Mouse (Mus musculus) heart, embryonic 12.5 days (tissue): Measurements from ENCODE around the gene Btbd7. TPM values are rescaled to one million over a fixed set of nuclear protein-coding genes. Genes with fewer than 3 reads are reported as not detected.

Experiments used
- ATAC-seq: fragments of 200-750 bp; cut with Nextera tagmentation; 2 replicates; pipeline ENCODE4 v1.8.0; 2017; ENCODE audit warnings: moderate TSS enrichment, moderate library complexity; ENCODE audit not compliant: insufficient number of reproducible peaks, low FRiP score
- H3K27ac ChIP-seq: fragments of 300-500 bp; sonication (generic); 2 replicates; pipeline ENCODE4 v1.5.1; 2016; ENCODE audit warnings: mild to moderate bottlenecking, moderate library complexity; ENCODE audit not compliant: poor library complexity, severe bottlenecking
- H3K27me3 ChIP-seq: fragments of 300-500 bp; sonication (generic); replicated peaks from 2 replicates; pipeline ENCODE4 v1.6.1; 2016; ENCODE audit warnings: mild to moderate bottlenecking, moderate library complexity
- H3K36me3 ChIP-seq: fragments of 300-500 bp; sonication (generic); 2 replicates; pipeline ENCODE4 v1.6.1; 2016; ENCODE audit warnings: mild to moderate bottlenecking, moderate library complexity
- H3K4me1 ChIP-seq: fragments of 300-500 bp; sonication (generic); replicated peaks from 2 replicates; pipeline ENCODE4 v1.6.1; 2016; ENCODE audit warnings: mild to moderate bottlenecking
- H3K4me2 ChIP-seq: fragments of 300-500 bp; sonication (generic); 2 replicates; pipeline ENCODE4 v1.6.1; 2016; ENCODE audit warnings: mild to moderate bottlenecking, moderate library complexity
- H3K4me3 ChIP-seq: fragments of 300-500 bp; sonication (generic); 2 replicates; pipeline ENCODE4 v1.5.1; 2016; ENCODE audit warnings: mild to moderate bottlenecking
- H3K9ac ChIP-seq: fragments of 300-500 bp; sonication (generic); 2 replicates; pipeline ENCODE4 v1.6.1; 2016; ENCODE audit warnings: mild to moderate bottlenecking, moderate library complexity
- H3K9me3 ChIP-seq: fragments of 300-500 bp; sonication (generic); replicated peaks from 2 replicates; pipeline ENCODE4 v1.6.1; 2016; ENCODE audit warnings: mild to moderate bottlenecking, moderate library complexity
- WGBS: fragments of 180-500 bp; shearing (Covaris S2); methylation state at CpG from one replicate; pipeline ENCODE4 v1.1.7; 2016; 5-methylcytosine and 5-hydroxymethylcytosine counted together
- polyA plus RNA-seq: library from polyadenylated mRNA; unstranded; fragments of >200 nt; fragmentation: Nextera tagmentation; extraction: Ambion mirVana; gene quantifications from 2 replicates; pipeline ENCODE4 v1.2.1, GENCODE M21; 2016

Gene Btbd7
- polyA plus RNA-seq, 1 experiment from 2014 or later, result 18.4 TPM

- Histone ChIP-seq H3K27me3 (no peaks in the 10 kb centered on the region), H3K4me3 (no peak overlapping the region), H3K9me3 (no peaks in the 10 kb centered on the region), H3K9ac (no peak overlapping the region), H3K4me1 (0 out of 2 replicates have a peak, but pooled peaks cover 2% of the 10 kb centered on the region), H3K36me3 (no peaks in the 10 kb centered on the region), H3K4me2 (no peak overlapping the region), H3K27ac (no peak overlapping the region)
- no peak for ATAC-seq
Observed at GRCm38 (mm10) chr12:102860806-102861205, 17.5 kb downstream of the Btbd7 start.

- peaks cover 18% of the 10 kb centered on the region for H3K36me3 ChIP-seq
- 95% methylated on average over 9 of the region's 9 CpGs for WGBS
- ATAC-seq, result no peak
- H3K4me1 ChIP-seq, result no peaks in the 10 kb centered on the region
- no peak overlapping the region for H3K9ac ChIP-seq
- H3K27me3 ChIP-seq, result no peaks in the 10 kb centered on the region
- no peaks in the 10 kb centered on the region for H3K9me3 ChIP-seq
- no peak overlapping the region for H3K4me3 ChIP-seq
- no peak overlapping the region for H3K4me2 ChIP-seq
- H3K27ac ChIP-seq, result no peak overlapping the region
Observed at GRCm38 (mm10) chr12:102838271-102838670, 40.0 kb downstream of the Btbd7 start.

- Histone ChIP-seq H3K36me3 (peaks cover 11% of the 10 kb centered on the region), H3K27ac (no peak overlapping the region), H3K27me3 (no peaks in the 10 kb centered on the region), H3K4me1 (no peaks in the 10 kb centered on the region), H3K4me3 (no peak overlapping the region), H3K4me2 (no peak overlapping the region), H3K9me3 (no peaks in the 10 kb centered on the region), H3K9ac (no peak overlapping the region)
- whole genome bisulfite sequencing, result 83% methylated on average over 1 of the region's 1 CpGs
- ATAC-seq, result no peak
Observed at GRCm38 (mm10) chr12:102832746-102833300, 45.4 kb downstream of the Btbd7 start.

GRCm38 (mm10) chr12:102831888-102832287 is 46.4 kb downstream of the Btbd7 start:
- peaks cover 6% of the 10 kb centered on the region; the same call in 1 of the 2 replicates for H3K36me3 ChIP-seq
- no peak overlapping the region for H3K27ac ChIP-seq
- no peaks in the 10 kb centered on the region for H3K9me3 ChIP-seq
- H3K4me3 ChIP-seq, result no peak overlapping the region
- no peaks in the 10 kb centered on the region for H3K27me3 ChIP-seq
- WGBS, result 92% methylated on average over 1 of the region's 1 CpGs
- no peak overlapping the region for H3K4me2 ChIP-seq
- ATAC-seq, result no peak
- H3K4me1 ChIP-seq, result no peaks in the 10 kb centered on the region
- no peak overlapping the region for H3K9ac ChIP-seq

- WGBS, result 82% methylated on average over 1 of the region's 1 CpGs
- peaks cover 14% of the 10 kb centered on the region for H3K36me3 ChIP-seq
- H3K9me3 ChIP-seq, result no peaks in the 10 kb centered on the region
- H3K4me2 ChIP-seq, result no peak overlapping the region
- no peak for ATAC-seq
- H3K4me1 ChIP-seq, result no peaks in the 10 kb centered on the region
- no peak overlapping the region for H3K27ac ChIP-seq
- H3K9ac ChIP-seq, result no peak overlapping the region
- H3K27me3 ChIP-seq, result no peaks in the 10 kb centered on the region
- no peak overlapping the region for H3K4me3 ChIP-seq
Observed at GRCm38 (mm10) chr12:102827119-102827518, 51.2 kb downstream of the Btbd7 start.

GRCm38 (mm10) chr12:102826399-102826798 is 51.9 kb downstream of the Btbd7 start:
- Histone ChIP-seq H3K27me3 (no peaks in the 10 kb centered on the region), H3K36me3 (peaks cover 14% of the 10 kb centered on the region), H3K27ac (no peak overlapping the region), H3K4me1 (no peaks in the 10 kb centered on the region), H3K9ac (no peak overlapping the region), H3K4me3 (no peak overlapping the region), H3K9me3 (no peaks in the 10 kb centered on the region), H3K4me2 (no peak overlapping the region)
- no peak for ATAC-seq
- 93% methylated on average over 1 of the region's 1 CpGs for WGBS

GRCm38 (mm10) chr12:102814858-102815257 is 63.4 kb downstream of the Btbd7 start:
- H3K27ac ChIP-seq, result no peak overlapping the region
- no peak overlapping the region for H3K4me2 ChIP-seq
- peaks cover 23% of the 10 kb centered on the region for H3K36me3 ChIP-seq
- WGBS, result 77% methylated on average over 1 of the region's 1 CpGs
- ATAC-seq, result no peak
- no peaks in the 10 kb centered on the region for H3K27me3 ChIP-seq
- H3K4me3 ChIP-seq, result no peak overlapping the region
- no peaks in the 10 kb centered on the region for H3K4me1 ChIP-seq
- no peaks in the 10 kb centered on the region for H3K9me3 ChIP-seq
- H3K9ac ChIP-seq, result no peak overlapping the region

- no peak for ATAC-seq
- Histone ChIP-seq H3K4me2 (no peak overlapping the region), H3K36me3 (peaks cover 27% of the 10 kb centered on the region), H3K4me1 (no peaks in the 10 kb centered on the region), H3K4me3 (no peak overlapping the region), H3K9me3 (no peaks in the 10 kb centered on the region), H3K27me3 (no peaks in the 10 kb centered on the region), H3K27ac (no peak overlapping the region), H3K9ac (no peak overlapping the region)
- 92% methylated on average over 2 of the region's 2 CpGs for WGBS
Observed at GRCm38 (mm10) chr12:102799528-102799927, 78.7 kb downstream of the Btbd7 start.

GRCm38 (mm10) chr12:102787927-102788326 is 90.3 kb downstream of the Btbd7 start:
- no peak overlapping the region for H3K9ac ChIP-seq
- no peak for ATAC-seq
- no peaks in the 10 kb centered on the region for H3K4me1 ChIP-seq
- H3K4me2 ChIP-seq, result no peak overlapping the region
- 88% methylated on average over 7 of the region's 7 CpGs for WGBS
- no peaks in the 10 kb centered on the region for H3K27me3 ChIP-seq
- H3K36me3 ChIP-seq, result peaks cover 74% of the 10 kb centered on the region
- no peaks in the 10 kb centered on the region for H3K9me3 ChIP-seq
- H3K27ac ChIP-seq, result no peak overlapping the region
- H3K4me3 ChIP-seq, result no peak overlapping the region

GRCm38 (mm10) chr12:102785593-102785985 is 92.7 kb downstream of the Btbd7 start:
- ATAC-seq, result no peak
- Histone ChIP-seq H3K27me3 (no peaks in the 10 kb centered on the region), H3K9me3 (no peaks in the 10 kb centered on the region), H3K27ac (no peak overlapping the region), H3K4me1 (0 out of 2 replicates have a peak, but pooled peaks cover 7% of the 10 kb centered on the region), H3K9ac (no peak overlapping the region), H3K36me3 (peaks cover 62% of the 10 kb centered on the region), H3K4me3 (no peak overlapping the region), H3K4me2 (no peak overlapping the region)
- WGBS, result 82% methylated on average over 5 of the region's 5 CpGs

GRCm38 (mm10) chr12:102784899-102785592 is 93.2 kb downstream of the Btbd7 start:
- Histone ChIP-seq H3K4me3 (no peak overlapping the region), H3K27me3 (no peaks in the 10 kb centered on the region), H3K9ac (no peak overlapping the region), H3K4me2 (no peak overlapping the region), H3K27ac (no peak overlapping the region), H3K9me3 (no peaks in the 10 kb centered on the region), H3K4me1 (0 out of 2 replicates have a peak, but pooled peaks cover 7% of the 10 kb centered on the region), H3K36me3 (peaks cover 57% of the 10 kb centered on the region)
- WGBS, result 86% methylated on average over 19 of the region's 19 CpGs
- no peak for ATAC-seq

- Histone ChIP-seq H3K9ac (no peak overlapping the region), H3K36me3 (peaks cover 48% of the 10 kb centered on the region), H3K4me3 (no peak overlapping the region), H3K27me3 (no peaks in the 10 kb centered on the region), H3K4me2 (no peak overlapping the region), H3K4me1 (peaks cover 13% of the 10 kb centered on the region; the same call in 1 of the 2 replicates), H3K9me3 (no peaks in the 10 kb centered on the region), H3K27ac (no peak overlapping the region)
- no peak for ATAC-seq
- 89% methylated on average over 5 of the region's 5 CpGs for WGBS
Observed at GRCm38 (mm10) chr12:102782841-102783240, 95.4 kb downstream of the Btbd7 start.
